Mouse (Mus musculus) gastrocnemius, adult 2 months (tissue): Measurements from ENCODE around the gene Tmem108. TPM values are rescaled to one million over a fixed set of nuclear protein-coding genes. Genes with fewer than 3 reads are reported as not detected.

ENCODE experiments used
- DNase-seq: peaks from one replicate; pipeline ENCODE4 v3.0.0; 2022
- H3K27ac ChIP-seq: fragments of 200-600 bp; 2 replicates; pipeline ENCODE4 v1.8.1; 2022; ENCODE audit warnings: mild to moderate bottlenecking
- H3K4me3 ChIP-seq: fragments of 200-600 bp; 2 replicates; pipeline ENCODE4 v1.8.1; 2022; ENCODE audit warnings: mild to moderate bottlenecking, moderate library complexity
- CTCF ChIP-seq: fragments of 200-600 bp; IDR thresholded peaks from 2 replicates; pipeline ENCODE4 v1.8.1; 2022; ENCODE audit warnings: antibody characterized with exemption, mild to moderate bottlenecking, moderate library complexity
- intact Hi-C: fragments of 180-260 bp; cut with DNase I; formaldehyde crosslinking; loops from one replicate; pipeline ENCODE4 v1.15.1; 2025
- total RNA-seq, 2 experiments: library from RNA; stranded (reverse); gene quantifications; 2 replicates each; pipeline ENCODE4 v1.2.3; 2021

Tmem108 gene
- total RNA-seq, 2 experiments from 2014 or later, result not detected

DNA sequence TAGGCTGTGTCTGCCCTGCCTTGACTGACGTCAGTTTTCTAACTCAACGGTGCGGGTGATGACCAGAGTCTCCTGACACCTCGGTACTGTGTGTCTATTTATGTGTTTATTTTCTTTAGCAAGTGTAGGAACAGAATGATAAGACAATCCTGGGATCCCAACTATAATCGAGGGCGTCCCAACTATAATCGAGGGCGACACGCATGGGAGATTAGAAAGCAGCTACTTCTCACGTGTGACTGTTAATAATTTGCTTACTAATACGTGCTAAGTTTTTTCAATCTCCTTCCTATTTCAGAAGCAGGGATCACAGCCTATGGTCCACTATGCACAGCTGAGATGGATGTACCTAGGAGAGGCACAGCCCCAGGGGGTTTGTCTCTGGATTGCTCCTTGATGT lies 266.2 kb downstream of the Tmem108 start:
- no peak for TF ChIP-seq CTCF
- H3K27ac ChIP-seq, result no peak overlapping the region
- no peak for DNase-seq
- H3K4me3 ChIP-seq, result no peak overlapping the region
- intact Hi-C loops, result loop anchor here (2.0 kb wide), 2 partner anchors 263 to 501 kb away; no protein-coding TSS in a partner anchor

DNA sequence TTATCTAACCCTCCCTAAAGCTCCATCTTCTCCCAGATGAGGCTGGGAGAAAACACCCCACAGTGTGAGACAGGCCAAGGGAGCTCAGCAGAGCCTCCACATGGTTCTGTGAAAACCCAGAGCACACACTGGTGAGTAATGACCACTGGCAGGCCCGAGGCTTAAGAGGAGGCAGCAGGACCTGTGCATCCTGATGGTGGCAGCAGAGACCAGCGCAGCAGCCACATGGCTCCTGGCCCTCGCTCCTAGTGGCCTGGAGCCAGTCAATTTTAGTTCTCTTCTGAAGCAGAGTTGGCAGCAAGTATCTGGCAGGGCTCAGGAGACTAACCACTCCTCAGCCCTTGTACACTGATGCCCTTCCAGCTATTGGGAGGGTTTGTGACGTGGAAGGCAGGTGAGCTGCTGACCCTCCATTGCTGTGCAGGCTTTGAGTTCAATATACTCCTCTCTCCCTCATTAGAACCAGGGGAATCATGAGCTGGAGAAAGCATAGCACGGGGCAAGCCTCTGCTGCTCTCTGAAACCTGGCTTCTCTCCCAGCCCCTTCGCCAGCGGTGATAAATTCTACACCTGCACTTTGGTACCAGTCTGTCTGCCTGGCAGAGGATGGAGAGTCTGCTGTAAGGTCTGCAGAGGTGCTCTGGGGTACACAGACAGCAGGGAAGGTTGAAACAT lies 267.2 kb downstream of the Tmem108 start:
- no peak overlapping the region for H3K27ac ChIP-seq

DNA sequence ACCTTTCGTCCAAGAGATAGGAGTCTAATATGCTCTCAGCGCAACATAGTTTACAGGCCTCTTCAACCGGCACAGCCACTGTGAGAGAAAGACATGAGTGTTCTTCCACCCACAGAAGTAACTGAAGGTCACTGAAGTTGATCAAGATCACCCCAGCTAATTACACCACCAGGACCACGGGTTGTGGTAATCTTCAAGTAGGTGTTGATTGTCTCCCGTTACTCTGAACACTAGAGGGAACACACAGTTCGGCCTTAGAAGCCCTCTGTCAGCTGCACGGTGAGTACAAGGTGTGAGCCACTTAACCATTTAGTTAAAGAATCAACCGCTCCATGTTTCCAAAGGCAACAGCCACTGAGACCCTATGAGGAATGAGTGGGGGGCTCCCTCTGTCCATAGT lies 269.7 kb downstream of the Tmem108 start:
- no peak overlapping the region for H3K27ac ChIP-seq
- intact Hi-C loops, result no loop called here

More for the DNA sequence above, 267.2 kb downstream of the Tmem108 start:
- intact Hi-C loops, result loop anchor here (2.0 kb wide), 2 partner anchors 264 to 502 kb away; no protein-coding TSS in a partner anchor
- H3K4me3 ChIP-seq, result no peak overlapping the region
- peak; percentile 86 for DNase-seq
- peak; percentile 95 for TF ChIP-seq CTCF

DNA sequence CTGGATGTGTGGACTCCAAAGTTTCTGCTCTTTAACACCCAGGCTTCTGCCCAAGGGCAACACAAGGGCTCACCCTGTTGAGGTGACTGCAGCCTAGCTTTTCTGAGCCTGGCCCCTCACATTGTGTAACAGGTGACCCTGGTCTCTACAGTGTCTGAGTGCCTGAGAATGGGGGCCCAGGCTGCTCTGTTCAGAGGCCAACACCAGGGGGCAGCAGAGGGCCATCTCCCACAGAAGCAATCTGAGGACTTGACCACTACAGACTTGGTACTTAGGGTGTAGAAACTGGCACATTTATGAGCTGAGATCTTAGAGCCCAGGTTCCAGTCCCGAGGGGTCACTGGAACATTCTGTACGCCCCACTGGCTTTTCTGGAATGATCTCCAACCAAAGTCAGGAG lies 271.2 kb downstream of the Tmem108 start:
- H3K27ac ChIP-seq, result no peak overlapping the region
- peak; percentile 78 for DNase-seq
- H3K4me3 ChIP-seq, result no peak overlapping the region
- intact Hi-C loops, result no loop called here
- TF ChIP-seq CTCF, result peak; percentile 97

More for the DNA sequence above, 269.7 kb downstream of the Tmem108 start:
- DNase-seq, result no peak
- H3K4me3 ChIP-seq, result no peak overlapping the region
- TF ChIP-seq CTCF, result no peak

DNA sequence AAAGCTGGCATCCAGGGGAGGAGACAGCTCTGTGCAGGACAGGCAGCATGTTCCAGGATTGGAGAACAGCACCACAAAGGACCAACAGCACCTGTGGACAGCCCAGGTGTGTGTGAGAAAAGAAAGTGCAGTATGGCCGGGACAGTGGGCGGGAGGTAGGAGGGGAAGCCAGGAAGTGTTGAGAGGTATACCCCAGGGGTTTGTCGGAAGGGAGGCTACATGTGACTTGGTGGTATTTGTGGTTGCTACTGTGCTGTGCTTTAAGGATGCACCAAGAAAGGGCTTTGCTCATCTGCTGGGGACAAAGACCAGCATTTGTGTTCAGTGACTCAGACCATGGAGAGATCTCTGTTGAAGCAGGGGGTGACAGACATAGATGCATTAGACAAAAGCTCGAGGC lies 271.8 kb downstream of the Tmem108 start:
- H3K27ac ChIP-seq, result no peak overlapping the region
- intact Hi-C loops, result no loop called here
- no peak for DNase-seq
- TF ChIP-seq CTCF, result no peak
- no peak overlapping the region for H3K4me3 ChIP-seq

DNA sequence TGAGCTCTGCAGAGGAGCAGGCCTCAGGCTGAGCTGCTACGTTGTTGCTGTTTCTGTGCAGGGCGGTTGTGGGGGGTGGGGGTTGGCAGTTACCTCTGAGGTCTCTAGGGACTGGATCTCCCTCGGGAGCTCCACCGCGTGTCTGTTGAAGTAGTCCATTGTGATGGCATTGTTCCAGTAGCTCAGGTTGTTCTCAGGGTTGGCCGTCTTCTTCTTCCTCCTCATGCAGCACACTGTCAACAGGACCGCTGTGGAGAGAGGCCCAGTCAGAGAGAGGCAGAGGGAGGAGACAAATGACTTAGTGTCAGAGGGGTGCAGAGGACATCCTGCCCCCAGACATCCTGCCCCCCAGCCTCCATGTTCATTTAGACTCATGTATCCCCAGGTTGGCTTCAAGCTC lies 272.5 kb downstream of the Tmem108 start:
- intact Hi-C loops, result no loop called here
- Histone ChIP-seq H3K4me3 (no peak overlapping the region), H3K27ac (no peak overlapping the region)
- no peak for TF ChIP-seq CTCF
- no peak for DNase-seq

DNA sequence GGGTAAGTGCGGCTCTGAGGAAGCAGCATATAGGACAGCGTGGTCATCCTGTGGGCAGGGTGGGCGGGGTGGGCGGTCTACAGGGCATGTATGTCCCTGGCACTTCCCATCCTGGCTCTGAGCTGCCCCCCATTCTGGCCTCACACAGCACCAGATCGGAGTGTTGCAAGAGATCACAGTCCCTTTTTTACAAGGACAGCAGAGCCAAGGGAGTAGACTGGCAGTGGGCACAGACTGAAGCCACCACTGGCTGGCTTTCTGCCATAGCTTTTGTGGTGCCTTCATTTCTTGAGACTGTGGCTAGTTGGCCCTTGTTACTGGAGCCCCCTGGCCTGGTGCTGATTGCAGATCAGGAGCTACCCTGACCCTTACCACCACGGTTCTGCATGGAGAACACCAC lies 275.4 kb downstream of the Tmem108 start:
- no peak for TF ChIP-seq CTCF
- Histone ChIP-seq H3K27ac (no peak overlapping the region), H3K4me3 (no peak overlapping the region)
- DNase-seq, result no peak
- intact Hi-C loops, result no loop called here

DNA sequence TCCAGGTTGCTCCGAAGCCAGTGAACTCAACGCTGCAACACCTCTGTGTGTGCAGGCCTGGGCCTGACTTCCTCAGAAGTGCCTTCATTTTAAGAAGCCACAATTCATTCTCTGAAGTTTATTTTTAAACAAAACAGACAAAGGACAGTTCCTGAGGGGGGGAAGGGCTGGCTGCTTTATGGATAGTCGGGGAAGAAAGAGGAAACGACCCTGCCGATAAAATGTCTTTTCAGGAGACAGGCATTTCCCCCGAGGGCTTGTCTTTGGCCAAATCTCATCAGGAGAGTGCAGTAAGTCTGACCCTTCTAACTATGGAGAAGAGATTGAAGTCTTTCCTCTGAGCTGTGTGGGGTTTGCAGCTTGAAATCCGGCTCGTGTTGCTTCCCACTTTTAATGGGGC lies 276.0 kb downstream of the Tmem108 start:
- Histone ChIP-seq H3K4me3 (no peak overlapping the region), H3K27ac (no peak overlapping the region)
- intact Hi-C loops, result no loop called here
- no peak for TF ChIP-seq CTCF
- DNase-seq, result no peak

DNA sequence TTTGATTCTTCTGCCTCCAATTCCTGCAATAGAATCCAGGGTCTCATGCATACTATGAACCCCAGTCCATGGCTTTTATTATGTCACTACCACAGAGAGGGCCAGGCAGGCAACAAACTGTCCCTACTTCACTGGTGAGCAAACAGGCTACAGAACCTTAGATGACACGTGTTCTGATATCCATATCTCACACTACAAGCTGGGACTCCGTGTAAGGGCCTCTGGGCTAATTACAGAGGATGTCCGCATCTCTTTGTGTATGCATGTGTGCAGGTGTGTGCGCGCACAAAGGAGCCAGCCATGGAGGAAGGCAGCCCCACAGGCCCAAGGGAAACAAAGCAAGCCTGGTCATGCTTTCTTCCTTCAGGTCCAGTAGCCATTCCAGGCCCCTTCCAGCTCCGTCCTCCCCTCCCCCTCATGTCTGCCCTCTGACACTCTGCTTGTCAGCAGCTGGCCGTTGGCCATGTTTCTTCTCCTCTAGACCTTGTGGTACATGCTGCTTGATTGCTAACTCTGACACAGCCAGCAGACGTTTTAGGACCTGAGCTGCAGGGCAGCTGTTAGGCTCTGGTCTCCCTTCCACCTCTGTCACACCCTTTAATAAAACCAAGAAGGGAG lies 280.9 kb downstream of the Tmem108 start:
- DNase-seq, result no peak
- Histone ChIP-seq H3K27ac (no peak overlapping the region), H3K4me3 (no peak overlapping the region)
- TF ChIP-seq CTCF, result no peak
- intact Hi-C loops, result no loop called here

DNA sequence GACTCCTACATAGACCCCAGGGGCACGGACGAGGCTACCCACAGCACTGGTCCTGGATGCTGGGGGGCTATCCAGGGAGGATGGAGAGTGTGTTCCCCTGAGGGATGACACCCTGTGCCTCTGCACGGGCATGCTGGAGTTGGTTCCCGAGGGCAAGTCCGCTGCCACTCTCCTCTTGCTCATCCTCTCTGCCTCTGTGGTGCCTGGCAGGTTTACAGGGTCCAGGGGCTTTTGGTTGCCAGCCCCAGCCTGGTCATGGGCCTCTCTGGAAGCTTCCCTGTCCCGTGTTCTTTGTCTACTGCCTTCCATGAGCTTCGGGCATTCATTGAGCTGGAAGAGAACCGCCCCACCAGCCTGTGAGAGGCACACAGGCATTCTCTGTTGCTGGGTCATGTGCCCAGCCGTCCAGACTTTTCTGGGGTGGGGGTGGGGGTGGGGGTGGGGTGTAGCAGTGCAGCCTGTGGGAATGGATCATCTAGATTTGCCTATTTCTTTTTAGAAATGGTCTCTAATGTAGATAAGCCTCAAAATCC lies 281.5 kb downstream of the Tmem108 start, which contains the start of gene Bfsp2:
TSS of gene Bfsp2 (minus strand) at position 377 of the 533 bp plus-strand sequence.
- Histone ChIP-seq H3K27ac (no peak within 1 kb of the TSS), H3K4me3 (no peak within 1 kb of the TSS)

DNA sequence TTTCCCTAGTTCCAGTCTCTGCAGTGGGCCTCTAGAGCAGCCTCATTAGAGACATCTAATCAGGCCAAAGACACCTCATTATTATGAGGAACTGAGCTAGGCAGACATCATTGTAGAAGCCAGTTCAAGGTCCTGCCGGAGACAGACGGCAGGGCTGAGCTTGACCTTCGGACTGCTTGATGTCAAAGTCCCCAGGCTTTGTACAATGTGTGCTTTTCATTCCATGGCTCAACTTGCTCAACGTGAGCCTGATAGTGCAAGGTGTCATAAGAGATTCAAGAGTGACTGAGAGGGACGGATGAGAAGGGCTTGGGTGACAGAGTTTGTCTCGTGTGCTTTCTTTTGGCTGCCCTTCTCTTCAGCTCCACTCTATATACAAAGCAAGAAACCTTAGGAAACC lies 286.2 kb downstream of the Tmem108 start:
- TF ChIP-seq CTCF, result no peak
- no peak overlapping the region for H3K27ac ChIP-seq
- DNase-seq, result no peak
- H3K4me3 ChIP-seq, result no peak overlapping the region
- intact Hi-C loops, result no loop called here

More for the DNA sequence above, 281.5 kb downstream of the Tmem108 start, which contains the start of gene Bfsp2:
- intact Hi-C loops, result no loop called here
- DNase-seq, result no peak
- TF ChIP-seq CTCF, result no peak

DNA sequence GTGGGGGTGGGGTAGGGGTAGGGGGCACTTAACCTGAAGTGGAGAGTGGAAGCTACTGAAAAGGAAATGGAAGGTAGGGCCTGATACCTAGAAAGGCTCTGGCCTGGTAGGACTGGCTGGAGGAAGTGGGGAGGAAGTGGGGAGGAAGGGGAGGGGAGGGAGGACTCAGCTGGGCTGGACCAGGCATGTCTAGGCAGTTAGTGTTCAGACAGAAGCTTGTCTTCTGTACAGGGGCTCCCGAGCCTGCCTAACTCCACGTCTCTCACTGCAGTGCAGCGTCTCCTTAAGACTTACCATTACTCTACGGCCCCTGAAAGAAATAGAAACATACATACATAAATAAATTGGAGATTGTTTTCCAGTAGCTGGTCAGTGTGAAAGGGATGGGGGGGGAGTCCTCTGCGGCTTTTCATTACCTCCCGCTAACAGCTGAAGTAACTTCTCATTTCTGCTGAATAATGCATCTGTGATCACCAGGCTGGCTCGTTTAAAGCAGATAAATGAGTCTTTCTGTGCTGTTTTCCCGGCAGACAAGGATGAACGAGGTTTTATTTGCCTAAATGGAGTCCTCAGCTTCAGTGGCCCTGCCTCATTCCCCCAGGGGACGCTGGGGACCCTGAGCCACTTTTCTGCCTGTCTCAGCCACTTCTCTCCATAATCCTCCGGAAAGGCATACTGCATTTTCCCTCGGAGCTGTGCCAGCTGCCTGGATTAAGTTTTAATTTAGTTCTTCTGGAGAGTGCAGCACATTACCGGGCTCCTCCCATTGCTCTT lies 287.5 kb downstream of the Tmem108 start:
- no peak overlapping the region for H3K27ac ChIP-seq
- H3K4me3 ChIP-seq, result peak overlapping the region; percentile 39
- no peak for DNase-seq
- TF ChIP-seq CTCF, result no peak
- intact Hi-C loops, result no loop called here

DNA sequence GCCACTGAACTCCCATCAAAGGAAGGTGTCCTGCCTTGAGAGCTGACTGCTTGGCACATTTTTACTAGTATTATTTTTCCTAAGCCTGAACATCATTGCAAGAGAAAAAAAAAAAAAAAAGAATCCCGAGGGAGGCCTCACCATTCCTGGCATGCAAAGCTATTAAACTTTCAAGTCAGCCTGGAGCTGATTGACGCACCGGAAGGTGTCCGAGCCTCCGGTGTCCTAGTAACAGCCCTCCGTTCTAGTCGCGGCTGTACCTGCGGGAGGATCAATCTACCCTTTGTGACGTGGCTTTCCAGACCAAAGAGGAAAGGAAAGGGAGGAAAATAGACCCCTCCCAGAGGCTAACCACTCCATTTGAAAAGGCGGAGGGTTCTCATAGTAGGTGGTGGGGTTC lies 289.9 kb downstream of the Tmem108 start:
- intact Hi-C loops, result no loop called here
- H3K4me3 ChIP-seq, result no peak overlapping the region
- DNase-seq, result no peak
- no peak overlapping the region for H3K27ac ChIP-seq
- TF ChIP-seq CTCF, result no peak
